Mouse (Mus musculus): Measurements from ENCODE around the gene Gm14139. TPM values are rescaled to one million over a fixed set of nuclear protein-coding genes. Genes with fewer than 3 reads are reported as not detected.
"Not testable (repeated sequence)": the region's sequence is repeated elsewhere in the genome, so short reads cannot be mapped to it uniquely, and the experiment has no call there.

The Gm14139 gene
- not detected in 2 replicates for polyA plus RNA-seq (2015; fragmentation: Nextera tagmentation; extraction: Ambion mirVana)

- not testable (repeated sequence) for H3K4me2 ChIP-seq; H3K4me1 ChIP-seq; H3K36me3 ChIP-seq; H3K4me3 ChIP-seq (replicated peaks); H3K27me3 ChIP-seq (replicated peaks); H3K9ac ChIP-seq (replicated peaks); H3K27ac ChIP-seq (replicated peaks); ATAC-seq (ENCODE audit: low FRiP score); H3K9me3 ChIP-seq (replicated peaks)
- WGBS: 75% methylated on average over 7 of the region's 7 CpGs
Measured at GRCm38 (mm10) chr2:150181570-150181999, at the start of gene Gm14139. Gene Gm14139 (plus strand): TSS chr2:150181755.

GRCm38 (mm10) chr2:150132002-150132401, 49.6 kb upstream of the Gm14139 start:
- peaks cover 11% of the 10 kb centered on the region for H3K9me3 ChIP-seq (replicated peaks)
- not testable (repeated sequence) for H3K27me3 ChIP-seq (replicated peaks); ATAC-seq (ENCODE audit: low FRiP score); H3K4me1 ChIP-seq; H3K4me3 ChIP-seq (replicated peaks); H3K9ac ChIP-seq (replicated peaks); H3K27ac ChIP-seq (replicated peaks); H3K4me2 ChIP-seq
- WGBS: 96% methylated on average over 1 of the region's 1 CpGs
- peaks cover 46% of the 10 kb centered on the region for H3K36me3 ChIP-seq

GRCm38 (mm10) chr2:150132773-150133172, 48.8 kb upstream of the Gm14139 start:
- WGBS: 88% methylated on average over 2 of the region's 2 CpGs
- Histone ChIP-seq H3K9ac (replicated peaks) (no peak overlapping the region), H3K27ac (replicated peaks) (no peak overlapping the region), H3K4me2 (no peak overlapping the region), H3K27me3 (replicated peaks) (no peaks in the 10 kb centered on the region), H3K4me1 (peaks cover 9% of the 10 kb centered on the region), H3K9me3 (replicated peaks) (peaks cover 10% of the 10 kb centered on the region; the same call in 1 of the 2 replicates), H3K4me3 (replicated peaks) (no peak overlapping the region), H3K36me3 (peaks cover 45% of the 10 kb centered on the region)
- no peak for ATAC-seq (ENCODE audit: low FRiP score)

DNA sequence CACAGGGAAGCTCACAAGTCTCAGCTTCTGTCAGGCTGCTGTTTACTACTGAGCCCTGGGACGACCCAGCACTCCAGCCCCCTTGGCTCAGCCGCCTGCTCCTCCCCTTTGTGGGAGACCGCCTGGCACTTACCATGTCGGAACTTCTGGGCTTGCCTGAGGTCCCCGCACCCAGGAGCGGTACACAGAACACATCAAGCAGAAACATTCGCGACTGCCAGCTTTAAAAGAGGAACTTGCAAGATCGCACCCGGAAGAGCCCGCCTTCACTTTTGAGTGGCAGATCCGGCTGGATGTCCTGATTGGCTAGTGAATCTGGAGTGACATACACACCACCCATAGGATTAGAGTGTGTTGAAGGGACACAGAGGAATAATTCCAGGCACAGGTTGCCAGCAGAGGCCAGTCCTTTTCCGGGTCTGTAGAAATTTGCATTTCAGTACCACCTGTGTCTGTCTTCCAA, 45.1 kb upstream of the Gm14139 start, which contains the start of gene Zfp120:
Gene Zfp120, minus strand, starts transcription at position 274 of the 463 bp plus-strand sequence.
- Histone ChIP-seq H3K27me3 (replicated peaks) (no peaks in the 10 kb centered on the region), H3K27ac (replicated peaks) (peak within 1 kb of the TSS; percentile 82), H3K4me3 (replicated peaks) (peak within 1 kb of the TSS; percentile 76), H3K36me3 (peaks cover 24% of the 10 kb centered on the region), H3K4me1 (peaks cover 9% of the 10 kb centered on the region), H3K9me3 (replicated peaks) (no peaks in the 10 kb centered on the region), H3K9ac (replicated peaks) (peak within 1 kb of the TSS; percentile 78), H3K4me2 (peak within 1 kb of the TSS; percentile 63)
- peak; percentile 100 for ATAC-seq (ENCODE audit: low FRiP score)
- WGBS: under 1% methylated on average over 13 of the region's 13 CpGs

- no peak for ATAC-seq (ENCODE audit: low FRiP score)
- Histone ChIP-seq H3K27me3 (replicated peaks) (no peaks in the 10 kb centered on the region), H3K27ac (replicated peaks) (no peak overlapping the region), H3K9ac (replicated peaks) (no peak overlapping the region), H3K36me3 (no peaks in the 10 kb centered on the region), H3K9me3 (replicated peaks) (no peaks in the 10 kb centered on the region), H3K4me1 (no peaks in the 10 kb centered on the region), H3K4me2 (no peak overlapping the region), H3K4me3 (replicated peaks) (no peak overlapping the region)
Measured at GRCm38 (mm10) chr2:150166703-150167102, 14.9 kb upstream of the Gm14139 start.

- Histone ChIP-seq H3K4me2 (no peak overlapping the region), H3K27ac (replicated peaks) (no peak overlapping the region), H3K36me3 (no peaks in the 10 kb centered on the region), H3K4me3 (replicated peaks) (no peak overlapping the region), H3K9ac (replicated peaks) (no peak overlapping the region), H3K4me1 (no peaks in the 10 kb centered on the region), H3K9me3 (replicated peaks) (no peaks in the 10 kb centered on the region; the same call in 1 of the 2 replicates), H3K27me3 (replicated peaks) (no peaks in the 10 kb centered on the region)
- ATAC-seq (ENCODE audit: low FRiP score): no peak
Measured at GRCm38 (mm10) chr2:150173833-150174232, 7.7 kb upstream of the Gm14139 start.

GRCm38 (mm10) chr2:150179579-150179978, 2.0 kb upstream of the Gm14139 start, which contains the start of gene Gm10770:
Gene Gm10770 (minus strand): TSS chr2:150179679.
- 81% methylated on average over 4 of the region's 4 CpGs for WGBS
- not testable (repeated sequence) for H3K27me3 ChIP-seq (replicated peaks); H3K9me3 ChIP-seq (replicated peaks); H3K4me3 ChIP-seq (replicated peaks); H3K4me1 ChIP-seq; H3K36me3 ChIP-seq; H3K4me2 ChIP-seq; H3K9ac ChIP-seq (replicated peaks); H3K27ac ChIP-seq (replicated peaks); ATAC-seq (ENCODE audit: low FRiP score)

- not testable (repeated sequence) for H3K9me3 ChIP-seq (replicated peaks); ATAC-seq (ENCODE audit: low FRiP score); H3K4me3 ChIP-seq (replicated peaks); H3K27ac ChIP-seq (replicated peaks); H3K36me3 ChIP-seq; H3K27me3 ChIP-seq (replicated peaks); H3K4me2 ChIP-seq; H3K4me1 ChIP-seq; H3K9ac ChIP-seq (replicated peaks)
Measured at GRCm38 (mm10) chr2:150181046-150181445, 509 bp upstream of the Gm14139 start.

- 3% methylated on average over 15 of the region's 15 CpGs for WGBS
- H3K4me2 ChIP-seq: peak within 1 kb of the TSS; percentile 57
- peak within 1 kb of the TSS; percentile 49 for H3K4me3 ChIP-seq (replicated peaks)
- peak within 1 kb of the TSS; percentile 48 for H3K9ac ChIP-seq (replicated peaks)
- H3K36me3 ChIP-seq; H3K4me1 ChIP-seq; H3K9me3 ChIP-seq (replicated peaks); H3K27me3 ChIP-seq (replicated peaks): not testable (repeated sequence)
- ATAC-seq (ENCODE audit: low FRiP score): peak; percentile 100
- peak within 1 kb of the TSS; percentile 65 for H3K27ac ChIP-seq (replicated peaks)
Measured at GRCm38 (mm10) chr2:150217600-150218362, 36.2 kb downstream of the Gm14139 start, which contains the start of gene Zfp937. Gene Zfp937 (plus strand): TSS chr2:150218073.

- H3K27me3 ChIP-seq (replicated peaks); H3K4me1 ChIP-seq; ATAC-seq (ENCODE audit: low FRiP score); H3K9me3 ChIP-seq (replicated peaks); H3K36me3 ChIP-seq: not testable (repeated sequence)
- Histone ChIP-seq H3K9ac (replicated peaks) (peak overlapping the region; percentile 48), H3K4me3 (replicated peaks) (peak overlapping the region; percentile 49), H3K4me2 (peak overlapping the region; percentile 57), H3K27ac (replicated peaks) (peak overlapping the region; percentile 65)
- 15% methylated on average over 4 of the region's 4 CpGs for WGBS
Measured at GRCm38 (mm10) chr2:150218363-150218725, 36.8 kb downstream of the Gm14139 start.

DNA sequence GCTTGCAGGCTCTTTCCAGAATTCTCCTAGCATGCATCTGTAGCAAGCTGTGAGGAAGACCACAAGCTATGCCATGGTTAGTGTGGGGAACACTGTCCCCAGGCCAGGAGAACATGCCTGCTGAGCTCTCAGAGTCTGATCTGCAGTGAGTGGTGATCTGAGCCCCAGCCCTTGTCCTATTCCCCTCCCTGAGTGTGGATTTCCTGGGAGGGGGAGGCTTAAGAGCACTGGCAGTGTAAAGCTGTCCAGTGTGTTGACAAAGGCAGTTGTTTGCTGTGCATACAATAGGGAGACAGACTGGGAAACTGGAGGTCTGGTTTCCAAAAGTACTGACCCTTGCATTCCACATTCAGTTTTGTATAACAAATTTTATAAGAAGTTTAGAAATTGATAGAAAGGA, 41.7 kb downstream of the Gm14139 start:
- H3K9me3 ChIP-seq (replicated peaks); H3K27ac ChIP-seq (replicated peaks); ATAC-seq (ENCODE audit: low FRiP score); H3K4me2 ChIP-seq; H3K9ac ChIP-seq (replicated peaks); H3K4me1 ChIP-seq; H3K36me3 ChIP-seq; H3K4me3 ChIP-seq (replicated peaks); H3K27me3 ChIP-seq (replicated peaks): not testable (repeated sequence)
